Mouse (Mus musculus) CH12.LX (cell line): Measurements from ENCODE around the gene Islr. TPM values are rescaled to one million over a fixed set of nuclear protein-coding genes. Genes with fewer than 3 reads are reported as not detected.
A peak's percentile ranks its signal among the peaks of the same experiment; 100 is the strongest.

ENCODE experiments used
- DNase-seq: peaks from one replicate; pipeline ENCODE4 v3.0.0-alpha.2; 2013; ENCODE audit errors: extremely low read depth
- H3K27ac ChIP-seq: 2 replicates; pipeline ENCODE4 v1.5.1; 2012; ENCODE audit warnings: low read depth, mild to moderate bottlenecking, control low read depth, moderate library complexity; ENCODE audit not compliant: insufficient read depth
- H3K27me3 ChIP-seq: replicated peaks from 2 replicates; pipeline ENCODE3; 2012; ENCODE audit warnings: inconsistent platforms
- H3K36me3 ChIP-seq, 2 experiments: replicated peaks in 1 of 2; 2 replicates each; pipeline versions ENCODE3 to v1.6.1; 2012; ENCODE audit warnings: inconsistent platforms in 1 of 2, low read length in 1 of 2, mild to moderate bottlenecking in 1 of 2, mixed read lengths in 1 of 2, moderate library complexity in 1 of 2; ENCODE audit not compliant: control insufficient read depth in 1 of 2, insufficient read depth in 1 of 2
- H3K4me1 ChIP-seq, 2 experiments: 2 replicates each; pipeline ENCODE4 v1.6.1; 2012; ENCODE audit warnings: inconsistent platforms in 1 of 2, moderate library complexity in 1 of 2; ENCODE audit not compliant: insufficient read depth in 2 of 2, control insufficient read depth in 1 of 2
- H3K4me2 ChIP-seq: 2 replicates; pipeline ENCODE4 v1.6.1; 2012; ENCODE audit warnings: low read depth, mild to moderate bottlenecking, control low read depth; ENCODE audit not compliant: poor library complexity, insufficient read depth, severe bottlenecking
- H3K4me3 ChIP-seq, 3 experiments: fragments of 150-350 bp in 1 of 3; sonication (generic) in 1 of 3; replicated peaks in 1 of 3; 2 replicates each; pipeline versions ENCODE3 to v1.5.1; 2011 to 2012; ENCODE audit warnings: low read depth in 2 of 3, low read length in 2 of 3, mild to moderate bottlenecking in 2 of 3, moderate library complexity in 2 of 3, control low read depth in 1 of 3, improper control_type of control experiment in 1 of 3, inconsistent platforms in 1 of 3, mixed read lengths in 1 of 3; ENCODE audit not compliant: poor library complexity in 1 of 3
- H3K79me2 ChIP-seq: replicated peaks from 2 replicates; pipeline ENCODE4 v1.6.1; 2012; ENCODE audit warnings: mild to moderate bottlenecking, moderate library complexity; ENCODE audit not compliant: control insufficient read depth, poor library complexity, insufficient read depth, severe bottlenecking; ENCODE audit errors: extremely low read depth
- H3K9ac ChIP-seq: 2 replicates; pipeline ENCODE4 v1.6.1; 2012; ENCODE audit warnings: low read depth, mild to moderate bottlenecking, control low read depth, moderate library complexity; ENCODE audit not compliant: insufficient read depth
- H3K9me3 ChIP-seq: replicated peaks from 2 replicates; pipeline ENCODE3; 2012; ENCODE audit warnings: low read length, inconsistent platforms, mixed read lengths
- BHLHE40 ChIP-seq: IDR thresholded peaks from 2 replicates; pipeline ENCODE4 v1.6.1; 2011; ENCODE audit warnings: mild to moderate bottlenecking, low read depth, low read length, improper control_type of control experiment
- CHD1 ChIP-seq: IDR thresholded peaks from 2 replicates; pipeline ENCODE4 v1.6.1; 2012; ENCODE audit warnings: low read depth, low read length, improper control_type of control experiment, inconsistent platforms
- CHD2 ChIP-seq: IDR thresholded peaks from 2 replicates; pipeline ENCODE4 v1.6.1; 2011; ENCODE audit warnings: low read length, improper control_type of control experiment
- CTCF ChIP-seq, 2 experiments: IDR thresholded peaks in 1 of 2; conservative IDR thresholded peaks in 1 of 2; 2 replicates each; pipeline ENCODE4 v1.5.1; 2011 to 2012; ENCODE audit warnings: low read depth in 2 of 2, low read length in 2 of 2, improper control_type of control experiment in 1 of 2, inconsistent platforms in 1 of 2, mild to moderate bottlenecking in 1 of 2, moderate library complexity in 1 of 2
- E2F4 ChIP-seq: IDR thresholded peaks from 2 replicates; pipeline ENCODE4 v1.6.1; 2011; ENCODE audit warnings: low read depth, low read length, improper control_type of control experiment; ENCODE audit not compliant: insufficient replicate concordance
- ELF1 ChIP-seq: IDR thresholded peaks from 2 replicates; pipeline ENCODE4 v1.6.1; 2014; ENCODE audit warnings: low read depth, mild to moderate bottlenecking, inconsistent platforms, low read length, improper control_type of control experiment
- EP300 ChIP-seq: IDR thresholded peaks from 2 replicates; pipeline ENCODE4 v1.6.1; 2011; ENCODE audit warnings: low read length, improper control_type of control experiment
- ETS1 ChIP-seq: conservative IDR thresholded peaks from 2 replicates; pipeline ENCODE4 v1.6.1; 2012; ENCODE audit warnings: low read depth, mild to moderate bottlenecking, inconsistent platforms, low read length, improper control_type of control experiment, moderate library complexity
- IRF4 ChIP-seq: IDR thresholded peaks from 2 replicates; pipeline ENCODE4 v1.6.1; 2014; ENCODE audit warnings: low read depth, mild to moderate bottlenecking, inconsistent platforms, low read length, improper control_type of control experiment
- JUN ChIP-seq: IDR thresholded peaks from 2 replicates; pipeline ENCODE4 v1.6.1; 2011; ENCODE audit warnings: low read depth, mild to moderate bottlenecking, low read length, improper control_type of control experiment, moderate library complexity; ENCODE audit not compliant: insufficient read depth
- KAT2A ChIP-seq: IDR thresholded peaks from 2 replicates; pipeline ENCODE4 v1.6.1; 2012; ENCODE audit warnings: low read length, improper control_type of control experiment, inconsistent platforms; ENCODE audit not compliant: insufficient replicate concordance
- MAX ChIP-seq: IDR thresholded peaks from 2 replicates; pipeline ENCODE4 v1.6.1; 2011; ENCODE audit warnings: low read length, improper control_type of control experiment
- MAZ ChIP-seq: IDR thresholded peaks from 2 replicates; pipeline ENCODE4 v1.6.1; 2012; ENCODE audit warnings: low read depth, mild to moderate bottlenecking, inconsistent platforms, low read length, improper control_type of control experiment, moderate library complexity
- MEF2A ChIP-seq: IDR thresholded peaks from 2 replicates; pipeline ENCODE4 v1.6.1; 2014; ENCODE audit warnings: low read depth, mild to moderate bottlenecking, inconsistent platforms, low read length, improper control_type of control experiment, borderline replicate concordance
- MXI1 ChIP-seq: IDR thresholded peaks from 2 replicates; pipeline ENCODE4 v1.6.1; 2011; ENCODE audit warnings: mild to moderate bottlenecking, low read depth, low read length, improper control_type of control experiment
- MYC ChIP-seq: IDR thresholded peaks from 2 replicates; pipeline ENCODE4 v1.6.1; 2011; ENCODE audit warnings: low read depth, mild to moderate bottlenecking, improper control_type of control experiment, low read length
- NELFE ChIP-seq: IDR thresholded peaks from 2 replicates; pipeline ENCODE4 v1.6.1; 2011; ENCODE audit warnings: low read depth, low read length, improper control_type of control experiment
- NRF1 ChIP-seq: IDR thresholded peaks from 2 replicates; pipeline ENCODE4 v1.6.1; 2014; ENCODE audit warnings: low read depth, mild to moderate bottlenecking, inconsistent platforms, low read length, improper control_type of control experiment, moderate library complexity
- POLR2A ChIP-seq: IDR thresholded peaks from 2 replicates; pipeline ENCODE4 v1.6.1; 2011; ENCODE audit warnings: low read depth, mild to moderate bottlenecking, improper control_type of control experiment, low read length
- RCOR1 ChIP-seq: conservative IDR thresholded peaks from 2 replicates; pipeline ENCODE4 v1.6.1; 2012; ENCODE audit warnings: low read depth, mild to moderate bottlenecking, inconsistent platforms, low read length, improper control_type of control experiment
- SIN3A ChIP-seq: IDR thresholded peaks from 2 replicates; pipeline ENCODE4 v1.6.1; 2012; ENCODE audit warnings: low read length, improper control_type of control experiment, inconsistent platforms
- TBP ChIP-seq: conservative IDR thresholded peaks from 2 replicates; pipeline ENCODE4 v1.6.1; 2011; ENCODE audit warnings: low read depth, low read length, improper control_type of control experiment
- TCF12 ChIP-seq: IDR thresholded peaks from 2 replicates; pipeline ENCODE4 v1.6.1; 2014; ENCODE audit warnings: low read depth, mild to moderate bottlenecking, inconsistent platforms, low read length, improper control_type of control experiment
- UBTF ChIP-seq: IDR thresholded peaks from 2 replicates; pipeline ENCODE4 v1.6.1; 2012; ENCODE audit warnings: low read depth, mild to moderate bottlenecking, inconsistent platforms, low read length, improper control_type of control experiment, moderate library complexity
- USF1 ChIP-seq: IDR thresholded peaks from 2 replicates; pipeline ENCODE4 v1.6.1; 2014; ENCODE audit warnings: low read depth, mild to moderate bottlenecking, inconsistent platforms, low read length, improper control_type of control experiment
- USF2 ChIP-seq: conservative IDR thresholded peaks from 2 replicates; pipeline ENCODE4 v1.6.1; 2011; ENCODE audit warnings: low read depth, low read length, improper control_type of control experiment
- ZMIZ1 ChIP-seq: IDR thresholded peaks from 2 replicates; pipeline ENCODE4 v1.6.1; 2012; ENCODE audit warnings: low read depth, mild to moderate bottlenecking, inconsistent platforms, low read length, improper control_type of control experiment
- ZNF384 ChIP-seq: IDR thresholded peaks from 2 replicates; pipeline ENCODE4 v1.6.1; 2012; ENCODE audit warnings: low read depth, low read length, improper control_type of control experiment, inconsistent platforms
- dilution Hi-C: fragments of 300-500 bp; cut with MboI; formaldehyde crosslinking; loops from 2 replicates; pipeline ENCODE4 v1.14.3; 2020; ENCODE audit warnings: low sequenced_read_pairs; ENCODE audit not compliant: extremely low pct_unique_long_range_greater_than_20kb, extremely low pct_ligation_motif_present
- in situ Hi-C: fragments of 300-500 bp; cut with MboI; formaldehyde crosslinking; loops from 3 replicates; pipeline ENCODE4 v1.14.3; 2019; ENCODE audit warnings: low sequenced_read_pairs, low pct_ligation_motif_present, low pct_unique_long_range_greater_than_20kb, mixed read lengths
- polyA plus RNA-seq: library from polyadenylated mRNA; unstranded; fragments of >175 nt; gene quantifications from 2 replicates; pipeline ENCODE4 v1.2.1, GENCODE M21; 2012; ENCODE audit warnings: low read depth; ENCODE audit not compliant: insufficient read length
- total RNA-seq, 2 experiments: library from RNA; depleted of rRNA; stranded (reverse); fragments of 300-350 nt in 1 of 2; fragments of >200 nt in 1 of 2; gene quantifications; 2 replicates each; pipeline ENCODE4 v1.2.3; 2012 to 2014

Islr gene
- total and polyA plus RNA-seq, 3 experiments: not detected

- Histone ChIP-seq H3K9me3 (no peaks in the 10 kb centered on the region), H3K27me3 (no peaks in the 10 kb centered on the region), H3K4me3 (peak overlapping the region; percentile 73 to 89 (median 82)), H3K79me2 (peaks cover 23% of the 10 kb centered on the region), H3K4me2 (peak overlapping the region; percentile 88), H3K36me3 (peaks cover under 1 to 3% of the 10 kb centered on the region in 2 experiments), H3K4me1 (peaks cover 9 to 42% of the 10 kb centered on the region in 2 experiments), H3K9ac (peak overlapping the region; percentile 86), H3K27ac (peak overlapping the region; percentile 90)
- dilution Hi-C loops (no loop called here), in situ Hi-C loops (loop anchor here (25.0 kb wide), 1 partner anchor 438 kb away; no protein-coding TSS in a partner anchor)
- peak; percentile 82 for DNase-seq
- peak; percentile 68; the same call in 1 of the 2 replicates for TF ChIP-seq MAX
- peak; percentile 37; the same call in 1 of the 2 replicates for TF ChIP-seq MYC
- no peak for TF ChIP-seq MEF2A
- no peak for TF ChIP-seq TBP
- TF ChIP-seq ETS1: peak; percentile 71
- peak; percentile 72 for TF ChIP-seq SIN3A
- peak; percentile 49; the same call in 1 of the 2 replicates for TF ChIP-seq TCF12
- no peak for TF ChIP-seq ZNF384
- TF ChIP-seq MAZ: no peak
- TF ChIP-seq IRF4: peak; percentile 60
- peak; percentile 47 for TF ChIP-seq EP300
- 0 out of 2 replicates have a peak, but pooled peaks have one; percentile 6 for TF ChIP-seq JUN
- peak; percentile 33; the same call in 1 of the 2 replicates for TF ChIP-seq CHD2
- no peak for TF ChIP-seq CHD1
- peak; percentile 71; the same call in 1 of the 2 replicates for TF ChIP-seq MXI1
- TF ChIP-seq POLR2A: peak; percentile 56
- peak; percentile 30; the same call in 1 of the 2 replicates for TF ChIP-seq BHLHE40
These were observed 46.2 kb upstream of the Islr start for GRCm38 (mm10) chr9:58250322-58250721.

GRCm38 (mm10) chr9:58249592-58250192 is 45.6 kb upstream of the Islr start, which contains the start of gene Pml:
Pml (minus strand) TSS chr9:58249786.
- dilution Hi-C loops: no loop called here
- no peak for TF ChIP-seq NRF1
- TF ChIP-seq KAT2A: no peak
- TF ChIP-seq BHLHE40: no peak
- TF ChIP-seq TBP: 0 out of 2 replicates have a peak, but pooled peaks have one; percentile 69
- TF ChIP-seq UBTF: no peak
- no peak for TF ChIP-seq EP300
- TF ChIP-seq E2F4: peak; percentile 88; the same call in 1 of the 2 replicates
- TF ChIP-seq ZMIZ1: peak; percentile 34
- 0 out of 4 replicates have a peak, but pooled peaks have one; percentile 6 to 27 for TF ChIP-seq CTCF (conservative IDR thresholded peaks at IDR 0.05 in 1 of 2, IDR thresholded peaks at IDR 0.05 in 1 of 2; ENCODE audit: low read depth in 2 of 2, low read length in 2 of 2)
- TF ChIP-seq NELFE: 0 out of 2 replicates have a peak, but pooled peaks have one; percentile 17
- TF ChIP-seq POLR2A: peak; percentile 73
- TF ChIP-seq RCOR1: no peak
- no peak for TF ChIP-seq SIN3A
- no peak for TF ChIP-seq MAX
- TF ChIP-seq USF1: no peak
- no peak for TF ChIP-seq JUN
- TF ChIP-seq ETS1: no peak
- no peak for TF ChIP-seq MYC
- TF ChIP-seq USF2: no peak
- no peak for TF ChIP-seq MEF2A
- no peak for TF ChIP-seq ZNF384
- TF ChIP-seq ELF1: no peak
- TF ChIP-seq MXI1: peak; percentile 10; the same call in 1 of the 2 replicates
- TF ChIP-seq IRF4: no peak

More at GRCm38 (mm10) chr9:58249592-58250192, 45.6 kb upstream of the Islr start, which contains the start of gene Pml:
- Histone ChIP-seq H3K27me3 (no peaks in the 10 kb centered on the region), H3K9me3 (no peaks in the 10 kb centered on the region), H3K36me3 (peaks cover 4 to 7% of the 10 kb centered on the region in 2 experiments), H3K79me2 (peaks cover 29% of the 10 kb centered on the region), H3K4me2 (peak within 1 kb of the TSS; percentile 95), H3K4me3 (peak within 1 kb of the TSS; percentile 73 to 89 (median 82)), H3K9ac (peak within 1 kb of the TSS; percentile 86), H3K4me1 (peaks cover 6 to 42% of the 10 kb centered on the region in 2 experiments), H3K27ac (peak within 1 kb of the TSS; percentile 90)
- DNase-seq: peak; percentile 77
- in situ Hi-C loops: loop anchor here (5.0 to 25.0 kb wide), 2 partner anchors 33 to 437 kb away; no protein-coding TSS in a partner anchor
